Comparison of ENCODE assay signal across 9 mouse cellular contexts in genomic region chr16:45609300-45609699, GRCm38 (mm10). TPM values are rescaled to one million over a fixed set of nuclear protein-coding genes. Genes with fewer than 3 reads are reported as not detected.
A peak's percentile ranks its signal among the peaks of the same experiment; 100 is the strongest.
DNase-seq lines count a peak whose midpoint lies in the region; ATAC-seq lines count a peak whose summit lies in the region.
"Had no signal": no experiment of that assay in that cellular context is flagged by ENCODE, and none has a peak within 500 bp of the region (broad histone marks: within the 10 kb centered on the region; RNA-seq: fewer than 3 reads in every experiment).

No protein-coding gene starts in this region.

- H3K9ac ChIP-seq in forebrain, embryonic 14.5 days (ENCODE audit: low read length) = no peak overlapping the region
- no peak overlapping the region for H3K9ac ChIP-seq in forebrain, embryonic 16.5 days (replicated peaks; ENCODE audit: low read depth, low read length)
- no peak overlapping the region for H3K9ac ChIP-seq in midbrain, embryonic 14.5 days (replicated peaks; ENCODE audit: low read length)
- H3K9ac ChIP-seq in midbrain, embryonic 13.5 days (replicated peaks) = no peak overlapping the region
- no peak overlapping the region for H3K9ac ChIP-seq in intestine, embryonic 16.5 days (ENCODE audit: low read depth, low read length)

- no peaks in the 10 kb centered on the region for H3K36me3 ChIP-seq in forebrain, embryonic 14.5 days (ENCODE audit: control insufficient read depth, insufficient read depth, low read length)
- H3K36me3 ChIP-seq in forebrain, embryonic 16.5 days (ENCODE audit: control insufficient read depth, insufficient read depth) = no peaks in the 10 kb centered on the region
- H3K36me3 ChIP-seq in midbrain, embryonic 14.5 days (ENCODE audit: control insufficient read depth, insufficient read depth, low read length) = no peaks in the 10 kb centered on the region
- H3K36me3 ChIP-seq in midbrain, embryonic 13.5 days = no peaks in the 10 kb centered on the region
- no peaks in the 10 kb centered on the region for H3K36me3 ChIP-seq in intestine, embryonic 16.5 days (ENCODE audit: control insufficient read depth, insufficient read depth, low read length)
- H3K36me3 ChIP-seq in hindbrain, embryonic 10.5 days = no peaks in the 10 kb centered on the region

- WGBS in forebrain, embryonic 14.5 days = 87% methylated on average over 3 of the region's 3 CpGs
- 86% methylated on average over 3 of the region's 3 CpGs for WGBS in forebrain, embryonic 16.5 days
- WGBS in midbrain, embryonic 14.5 days = 82% methylated on average over 3 of the region's 3 CpGs
- WGBS in midbrain, embryonic 13.5 days = 82% methylated on average over 3 of the region's 3 CpGs
- WGBS in intestine, embryonic 16.5 days = 68% methylated on average over 3 of the region's 3 CpGs
- 81% methylated on average over 3 of the region's 3 CpGs for WGBS in hindbrain, embryonic 10.5 days

- no peak for ATAC-seq in forebrain, embryonic 14.5 days
- no peak for ATAC-seq in forebrain, embryonic 16.5 days
- no peak for ATAC-seq in midbrain, embryonic 14.5 days (ENCODE audit: low FRiP score, low TSS enrichment)
- ATAC-seq in midbrain, embryonic 13.5 days = no peak
- ATAC-seq in intestine, embryonic 16.5 days = peak; percentile 22
- ATAC-seq in megakaryocyte, adult 5-6 weeks (ENCODE audit: poor library complexity, severe bottlenecking) = peak; percentile 47

- peak; percentile 45 for DNase-seq in forebrain, embryonic 14.5 days (ENCODE audit: low spot score)
- peak; percentile 60 for DNase-seq in midbrain, embryonic 14.5 days
- peak; percentile 14 for DNase-seq in adipocyte (ENCODE audit: low spot score)
- DNase-seq in hindbrain, embryonic 10.5 days (ENCODE audit: low spot score) = no peak

- H3K4me1 ChIP-seq in forebrain, embryonic 14.5 days (ENCODE audit: control insufficient read depth, insufficient read depth, low read length) = no peaks in the 10 kb centered on the region
- no peaks in the 10 kb centered on the region for H3K4me1 ChIP-seq in forebrain, embryonic 16.5 days (replicated peaks; ENCODE audit: control insufficient read depth, insufficient read depth, low read length)
- no peaks in the 10 kb centered on the region for H3K4me1 ChIP-seq in midbrain, embryonic 14.5 days (ENCODE audit: control insufficient read depth, insufficient read depth, low read length)
- H3K4me1 ChIP-seq in midbrain, embryonic 13.5 days (replicated peaks) = no peaks in the 10 kb centered on the region
- H3K4me1 ChIP-seq in intestine, embryonic 16.5 days (ENCODE audit: control insufficient read depth, insufficient read depth, low read length) = peaks cover 11% of the 10 kb centered on the region
- H3K4me1 ChIP-seq in hindbrain, embryonic 10.5 days (replicated peaks) = no peaks in the 10 kb centered on the region

- no peaks in the 10 kb centered on the region for H3K27me3 ChIP-seq in forebrain, embryonic 14.5 days (replicated peaks; ENCODE audit: control insufficient read depth, insufficient read depth, low read length)
- no peaks in the 10 kb centered on the region for H3K27me3 ChIP-seq in forebrain, embryonic 16.5 days (replicated peaks; ENCODE audit: control insufficient read depth, insufficient read depth, low read length)
- 0 out of 2 replicates have a peak, but pooled peaks cover 4% of the 10 kb centered on the region for H3K27me3 ChIP-seq in midbrain, embryonic 14.5 days (ENCODE audit: control insufficient read depth, insufficient read depth, low read length)
- H3K27me3 ChIP-seq in midbrain, embryonic 13.5 days = no peaks in the 10 kb centered on the region; the same call in 1 of the 2 replicates
- H3K27me3 ChIP-seq in intestine, embryonic 16.5 days (replicated peaks; ENCODE audit: control insufficient read depth, insufficient read depth, low read length) = no peaks in the 10 kb centered on the region
- no peaks in the 10 kb centered on the region for H3K27me3 ChIP-seq in hindbrain, embryonic 10.5 days (ENCODE audit: insufficient read depth, poor library complexity, severe bottlenecking)
- H3K27me3 ChIP-seq: megakaryocyte, embryonic 14.5 days had no signal

- H3K4me2 ChIP-seq in forebrain, embryonic 14.5 days (ENCODE audit: low read length) = no peak overlapping the region
- no peak overlapping the region for H3K4me2 ChIP-seq in forebrain, embryonic 16.5 days (ENCODE audit: low read length)
- H3K4me2 ChIP-seq in midbrain, embryonic 14.5 days (ENCODE audit: low read length) = no peak overlapping the region
- no peak overlapping the region for H3K4me2 ChIP-seq in midbrain, embryonic 13.5 days (replicated peaks)
- no peak overlapping the region for H3K4me2 ChIP-seq in intestine, embryonic 16.5 days (ENCODE audit: low read depth, low read length)

- H3K9me3 ChIP-seq in forebrain, embryonic 14.5 days (replicated peaks; ENCODE audit: control insufficient read depth, low read length) = no peaks in the 10 kb centered on the region
- H3K9me3 ChIP-seq in forebrain, embryonic 16.5 days (ENCODE audit: control insufficient read depth, low read length) = no peaks in the 10 kb centered on the region
- H3K9me3 ChIP-seq in midbrain, embryonic 14.5 days (ENCODE audit: control insufficient read depth, low read length) = no peaks in the 10 kb centered on the region
- H3K9me3 ChIP-seq in midbrain, embryonic 13.5 days = no peaks in the 10 kb centered on the region
- H3K9me3 ChIP-seq in intestine, embryonic 16.5 days (ENCODE audit: control insufficient read depth, low read length) = no peaks in the 10 kb centered on the region
- H3K9me3 ChIP-seq in hindbrain, embryonic 10.5 days = no peaks in the 10 kb centered on the region
- H3K9me3 ChIP-seq: megakaryocyte, embryonic 14.5 days had no signal

- H3K27ac ChIP-seq in forebrain, embryonic 14.5 days (ENCODE audit: low read depth, low read length) = no peak overlapping the region
- no peak overlapping the region for H3K27ac ChIP-seq in forebrain, embryonic 16.5 days (ENCODE audit: low read length)
- H3K27ac ChIP-seq in midbrain, embryonic 14.5 days (replicated peaks; ENCODE audit: low read depth, low read length) = no peak overlapping the region
- H3K27ac ChIP-seq in midbrain, embryonic 13.5 days = no peak overlapping the region
- H3K27ac ChIP-seq in intestine, embryonic 16.5 days (ENCODE audit: low read length) = 0 out of 2 replicates have a peak overlapping the region, but pooled peaks have one; percentile 27
- no peak overlapping the region for H3K27ac ChIP-seq in hindbrain, embryonic 10.5 days

- no peak overlapping the region for H3K4me3 ChIP-seq in forebrain, embryonic 14.5 days (ENCODE audit: low read depth, low read length)
- H3K4me3 ChIP-seq in forebrain, embryonic 16.5 days (replicated peaks; ENCODE audit: low read length) = no peak overlapping the region
- H3K4me3 ChIP-seq in midbrain, embryonic 14.5 days (replicated peaks; ENCODE audit: low read depth, low read length) = no peak overlapping the region
- no peak overlapping the region for H3K4me3 ChIP-seq in midbrain, embryonic 13.5 days (replicated peaks)
- no peak overlapping the region for H3K4me3 ChIP-seq in intestine, embryonic 16.5 days (ENCODE audit: low read length)
- H3K4me3 ChIP-seq in hindbrain, embryonic 10.5 days = no peak overlapping the region

RNA-seq across cellular contexts. Expression of gene Gcsam, which starts 0.9 kb away (rescaled TPM):
- not detected in 2 replicates for polyA plus RNA-seq in forebrain, embryonic 14.5 days (2014; fragmentation: Nextera tagmentation; extraction: Ambion mirVana)
- 0.07 TPM in 1 of 2 replicates, not detected in the other for polyA plus RNA-seq in forebrain, embryonic 16.5 days (2015; fragmentation: Nextera tagmentation; extraction: Ambion mirVana)
- not detected in 2 replicates for polyA plus RNA-seq in midbrain, embryonic 14.5 days (2014; fragmentation: Nextera tagmentation; extraction: Ambion mirVana)
- not detected in 2 replicates for polyA plus RNA-seq in midbrain, embryonic 13.5 days (2015; fragmentation: Nextera tagmentation; extraction: Ambion mirVana)
- polyA plus RNA-seq in intestine, embryonic 16.5 days (2015; fragmentation: Nextera tagmentation; extraction: Ambion mirVana) = 0.12 and 0.40 TPM in 2 replicates
- not detected in 2 replicates for total RNA-seq in megakaryocyte, adult 5-6 weeks (2015)
- total RNA-seq in megakaryocyte, adult 5-6 weeks (2017) = not detected in 2 replicates
- polyA plus RNA-seq in hindbrain, embryonic 10.5 days (2016; fragmentation: Nextera tagmentation; extraction: Ambion mirVana) = 0.08 TPM in 1 of 2 replicates, not detected in the other

RNA-seq across cellular contexts. Expression of gene BC016579, which starts 44.6 kb away (rescaled TPM):
- not detected in 2 replicates for polyA plus RNA-seq in forebrain, embryonic 14.5 days (2014; fragmentation: Nextera tagmentation; extraction: Ambion mirVana)
- polyA plus RNA-seq in forebrain, embryonic 16.5 days (2015; fragmentation: Nextera tagmentation; extraction: Ambion mirVana) = not detected in 2 replicates
- 0.09 TPM in 1 of 2 replicates, not detected in the other for polyA plus RNA-seq in midbrain, embryonic 14.5 days (2014; fragmentation: Nextera tagmentation; extraction: Ambion mirVana)
- polyA plus RNA-seq in midbrain, embryonic 13.5 days (2015; fragmentation: Nextera tagmentation; extraction: Ambion mirVana) = 0.09 TPM in 1 of 2 replicates, not detected in the other
- polyA plus RNA-seq in intestine, embryonic 16.5 days (2015; fragmentation: Nextera tagmentation; extraction: Ambion mirVana) = 4.8 and 5.2 TPM in 2 replicates
- total RNA-seq in megakaryocyte, adult 5-6 weeks (2015) = 0.71 and 0.98 TPM in 2 replicates
- total RNA-seq in megakaryocyte, adult 5-6 weeks (2017) = 0.07 TPM in 1 of 2 replicates, not detected in the other
- polyA plus RNA-seq in hindbrain, embryonic 10.5 days (2016; fragmentation: Nextera tagmentation; extraction: Ambion mirVana) = not detected in 2 replicates

Comparison
In these comparisons a context has a peak if more than half of its experiments do, and no peak if none do; other contexts are left out.
1. ATAC-seq: peak in intestine, embryonic 16.5 days (single experiment) and megakaryocyte, adult 5-6 weeks (single experiment); none in forebrain, embryonic 14.5 days (single experiment), forebrain, embryonic 16.5 days (single experiment), midbrain, embryonic 14.5 days (single experiment) and midbrain, embryonic 13.5 days (single experiment).